Mouse (Mus musculus) hindbrain, embryonic 13.5 days (tissue): ENCODE data around the gene Fam24a. TPM values are rescaled to one million over a fixed set of nuclear protein-coding genes. Genes with fewer than 3 reads are reported as not detected.

Source experiments
- ATAC-seq: fragments of 200-750 bp; cut with Nextera tagmentation; 2 replicates; pipeline ENCODE4 v1.8.0; 2017; ENCODE audit warnings: moderate TSS enrichment; ENCODE audit not compliant: low FRiP score
- H3K27ac ChIP-seq: fragments of 300-500 bp; sonication (generic); 2 replicates; pipeline ENCODE4 v1.5.1; 2015; ENCODE audit warnings: inconsistent platforms, mild to moderate bottlenecking, moderate library complexity
- H3K27me3 ChIP-seq: fragments of 300-500 bp; sonication (generic); 2 replicates; pipeline ENCODE4 v1.6.1; 2015; ENCODE audit warnings: mild to moderate bottlenecking, inconsistent platforms
- H3K36me3 ChIP-seq: fragments of 300-500 bp; sonication (generic); 2 replicates; pipeline ENCODE4 v1.6.1; 2015; ENCODE audit warnings: mild to moderate bottlenecking, inconsistent platforms
- H3K4me1 ChIP-seq: fragments of 300-500 bp; sonication (generic); replicated peaks from 2 replicates; pipeline ENCODE4 v1.6.1; 2015; ENCODE audit warnings: inconsistent platforms
- H3K4me2 ChIP-seq: fragments of 300-500 bp; sonication (generic); 2 replicates; pipeline ENCODE4 v1.6.1; 2015; ENCODE audit warnings: inconsistent platforms, mild to moderate bottlenecking, moderate library complexity
- H3K4me3 ChIP-seq: fragments of 300-500 bp; sonication (generic); 2 replicates; pipeline ENCODE4 v1.5.1; 2015; ENCODE audit warnings: mild to moderate bottlenecking, inconsistent platforms
- H3K9ac ChIP-seq: fragments of 300-500 bp; sonication (generic); 2 replicates; pipeline ENCODE4 v1.6.1; 2015; ENCODE audit warnings: mild to moderate bottlenecking, inconsistent platforms
- H3K9me3 ChIP-seq: fragments of 300-500 bp; sonication (generic); 2 replicates; pipeline ENCODE4 v1.6.1; 2016; ENCODE audit warnings: inconsistent platforms
- WGBS: fragments of 180-500 bp; shearing (Covaris S2); methylation state at CpG from one replicate; pipeline ENCODE4 v1.1.7; 2015; 5-methylcytosine and 5-hydroxymethylcytosine counted together
- polyA plus RNA-seq: library from polyadenylated mRNA; unstranded; fragments of >200 nt; fragmentation: Nextera tagmentation; extraction: Ambion mirVana; gene quantifications from 2 replicates; pipeline ENCODE4 v1.2.1, GENCODE M21; 2015

Gene Fam24a
- polyA plus RNA-seq, result not detected in 2 replicates

DNA sequence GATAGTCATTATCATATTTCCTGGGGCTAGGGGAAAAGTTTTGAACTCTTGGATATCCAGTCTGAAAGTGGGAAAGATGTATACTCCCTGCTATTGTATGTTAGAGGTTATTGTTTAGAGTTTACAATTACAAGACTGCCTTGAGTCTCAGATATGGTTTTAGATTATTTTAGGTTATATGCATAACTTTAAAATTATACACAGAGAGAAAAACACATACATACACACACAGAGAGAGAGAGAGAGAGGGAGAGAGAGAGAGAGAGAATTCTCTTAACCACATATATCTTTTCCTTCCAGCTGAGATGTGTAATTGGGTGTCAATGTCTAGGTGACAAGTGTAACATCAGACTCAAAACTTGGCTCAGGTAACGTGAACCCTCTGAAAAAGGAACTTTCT lies at the start of gene Fam24a:
Gene Fam24a, plus strand, starts transcription at position 301 of the 400 bp plus-strand sequence.
- H3K4me3 ChIP-seq, result no peak within 1 kb of the TSS
- H3K9me3 ChIP-seq, result no peaks in the 10 kb centered on the region
- H3K9ac ChIP-seq, result no peak within 1 kb of the TSS
- H3K36me3 ChIP-seq, result no peaks in the 10 kb centered on the region
- H3K27ac ChIP-seq, result no peak within 1 kb of the TSS
- WGBS, result 63% methylated on average over 1 of the region's 1 CpGs
- no peak for ATAC-seq
- no peaks in the 10 kb centered on the region for H3K27me3 ChIP-seq
- no peak within 1 kb of the TSS for H3K4me2 ChIP-seq
- H3K4me1 ChIP-seq, result peaks cover 3% of the 10 kb centered on the region; the same call in 1 of the 2 replicates

GRCm38 (mm10) chr7:131297151-131297550 lies 36.5 kb upstream of the Fam24a start:
- no peaks in the 10 kb centered on the region for H3K27me3 ChIP-seq
- 79% methylated on average over 8 of the region's 8 CpGs for WGBS

DNA sequence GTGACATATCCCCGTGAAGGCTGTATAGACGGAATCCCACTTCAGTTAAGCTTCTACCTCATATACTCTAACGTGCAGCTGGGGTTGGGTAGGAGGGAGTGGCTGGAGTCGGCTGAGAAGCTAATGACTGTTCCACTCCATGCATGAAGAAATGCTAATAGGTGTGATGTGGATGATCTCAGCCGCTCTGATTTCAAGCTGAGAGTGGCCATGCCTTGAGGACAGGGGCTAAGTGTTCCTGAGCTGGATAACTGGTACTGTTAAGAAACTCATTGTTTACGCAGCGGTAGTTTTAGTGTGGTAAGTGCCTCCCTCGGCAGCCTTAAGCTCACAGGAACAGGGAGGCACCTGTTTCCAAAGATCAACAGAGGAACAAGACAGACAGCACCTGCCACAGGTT lies 30.3 kb upstream of the Fam24a start:
- Histone ChIP-seq H3K9ac (no peak overlapping the region), H3K27ac (no peak overlapping the region), H3K9me3 (no peaks in the 10 kb centered on the region), H3K4me1 (no peaks in the 10 kb centered on the region), H3K4me2 (no peak overlapping the region), H3K36me3 (no peaks in the 10 kb centered on the region), H3K27me3 (no peaks in the 10 kb centered on the region), H3K4me3 (no peak overlapping the region)
- 78% methylated on average over 8 of the region's 8 CpGs for WGBS
- no peak for ATAC-seq

More at GRCm38 (mm10) chr7:131297151-131297550, 36.5 kb upstream of the Fam24a start:
- no peak for ATAC-seq
- Histone ChIP-seq H3K9ac (no peak overlapping the region), H3K9me3 (no peaks in the 10 kb centered on the region), H3K4me3 (no peak overlapping the region), H3K36me3 (no peaks in the 10 kb centered on the region), H3K27ac (no peak overlapping the region), H3K4me1 (no peaks in the 10 kb centered on the region), H3K4me2 (no peak overlapping the region)

DNA sequence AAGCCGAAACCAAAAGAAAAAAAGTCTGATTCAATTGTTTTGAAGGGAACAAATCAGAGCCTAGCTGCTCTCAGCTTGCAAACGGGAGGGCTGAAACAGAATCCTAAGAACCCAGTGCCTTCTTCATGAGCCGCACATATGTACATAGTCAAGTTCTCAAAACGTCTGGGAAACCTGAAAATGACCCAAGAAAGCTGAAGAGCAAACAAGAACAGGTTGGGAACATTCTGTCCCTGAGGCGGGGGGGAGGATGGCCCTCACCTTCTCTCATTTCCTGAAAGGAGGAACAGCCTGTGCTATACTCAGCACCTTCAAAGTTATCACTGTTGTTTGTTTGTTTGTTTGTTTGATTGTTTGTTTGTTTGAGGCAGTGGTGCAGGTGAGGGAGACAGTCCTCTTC lies 26.9 kb upstream of the Fam24a start:
- ATAC-seq, result no peak
- Histone ChIP-seq H3K4me1 (no peaks in the 10 kb centered on the region), H3K36me3 (no peaks in the 10 kb centered on the region), H3K27ac (no peak overlapping the region), H3K4me2 (no peak overlapping the region), H3K27me3 (no peaks in the 10 kb centered on the region), H3K9me3 (no peaks in the 10 kb centered on the region), H3K4me3 (no peak overlapping the region), H3K9ac (no peak overlapping the region)
- 83% methylated on average over 5 of the region's 5 CpGs for WGBS

GRCm38 (mm10) chr7:131314493-131314892 lies 19.2 kb upstream of the Fam24a start:
- Histone ChIP-seq H3K4me3 (no peak overlapping the region), H3K4me2 (no peak overlapping the region), H3K27ac (no peak overlapping the region), H3K9me3 (no peaks in the 10 kb centered on the region), H3K27me3 (no peaks in the 10 kb centered on the region), H3K9ac (no peak overlapping the region), H3K4me1 (no peaks in the 10 kb centered on the region), H3K36me3 (no peaks in the 10 kb centered on the region)
- no peak for ATAC-seq
- WGBS, result 86% methylated on average over 7 of the region's 7 CpGs

DNA sequence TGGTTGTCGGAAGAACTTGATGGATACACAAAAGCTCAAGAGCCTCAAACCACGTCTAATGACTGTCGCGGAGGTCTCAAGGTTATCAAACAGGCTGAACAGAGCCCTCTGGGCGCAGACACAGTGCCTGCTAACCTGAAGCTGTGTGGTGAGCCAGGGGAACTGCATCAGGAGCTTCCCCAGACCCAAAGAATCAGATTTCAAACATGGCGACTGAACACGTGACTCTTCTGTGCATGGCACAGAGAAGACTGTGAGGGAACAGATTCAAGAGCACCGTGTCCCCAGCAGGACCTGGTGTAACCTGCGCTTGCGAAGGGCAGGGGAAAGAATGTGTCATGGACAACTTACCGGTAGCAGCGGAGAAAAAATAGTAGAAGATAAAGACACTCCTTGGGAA lies 16.1 kb upstream of the Fam24a start:
- Histone ChIP-seq H3K4me2 (no peak overlapping the region), H3K27me3 (no peaks in the 10 kb centered on the region), H3K4me1 (no peaks in the 10 kb centered on the region), H3K9me3 (no peaks in the 10 kb centered on the region), H3K36me3 (no peaks in the 10 kb centered on the region), H3K9ac (no peak overlapping the region), H3K27ac (no peak overlapping the region), H3K4me3 (no peak overlapping the region)
- ATAC-seq, result no peak
- WGBS, result 78% methylated on average over 12 of the region's 12 CpGs

DNA sequence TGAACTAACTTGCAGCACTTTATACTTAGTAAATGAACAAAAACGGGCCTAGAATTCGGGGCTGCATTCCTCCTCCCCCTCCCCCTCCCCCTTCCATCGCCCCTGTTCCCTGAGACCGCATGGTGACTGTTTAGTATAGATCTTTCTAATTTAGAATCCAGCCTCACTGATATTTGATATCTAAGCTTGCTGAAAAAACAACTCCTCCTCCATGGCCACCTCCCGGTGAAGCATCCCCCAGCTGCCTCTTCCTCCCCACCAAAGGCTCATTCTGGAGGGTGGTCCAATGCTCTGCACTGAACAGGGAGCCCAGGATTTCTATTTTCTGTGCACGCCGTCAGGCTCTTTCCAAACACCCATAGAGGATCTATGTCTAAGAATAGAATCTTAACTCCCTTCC lies 15.3 kb upstream of the Fam24a start:
- Histone ChIP-seq H3K27ac (no peak overlapping the region), H3K4me1 (no peaks in the 10 kb centered on the region), H3K4me2 (no peak overlapping the region), H3K9ac (no peak overlapping the region), H3K4me3 (no peak overlapping the region), H3K27me3 (no peaks in the 10 kb centered on the region), H3K9me3 (no peaks in the 10 kb centered on the region), H3K36me3 (no peaks in the 10 kb centered on the region)
- ATAC-seq, result no peak
- 88% methylated on average over 5 of the region's 7 CpGs for WGBS

DNA sequence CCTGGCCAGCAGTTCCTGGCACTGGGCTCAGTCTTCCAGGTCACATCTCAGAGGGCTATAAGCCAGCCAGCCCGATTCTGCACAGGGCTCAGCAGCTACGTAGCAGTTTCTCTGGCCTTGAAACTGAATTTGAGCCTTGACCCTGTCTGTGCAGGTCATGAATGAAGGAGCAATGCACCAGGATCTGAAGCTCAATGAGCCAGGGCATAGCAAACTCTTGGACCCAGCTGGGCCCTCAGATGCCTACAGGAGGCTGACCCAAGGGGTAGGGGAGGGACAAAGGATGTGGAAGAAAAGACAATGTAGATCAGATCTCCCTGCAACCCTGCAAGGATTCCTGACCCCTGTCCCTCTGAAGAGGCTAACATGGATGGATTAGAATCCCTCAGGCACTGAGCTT lies 11.5 kb upstream of the Fam24a start, which contains the start of gene Cuzd1:
Gene Cuzd1, minus strand, starts transcription at position 101 of the 400 bp plus-strand sequence.
- Histone ChIP-seq H3K9ac (no peak within 1 kb of the TSS), H3K4me1 (no peaks in the 10 kb centered on the region), H3K4me2 (no peak within 1 kb of the TSS), H3K27ac (no peak within 1 kb of the TSS), H3K4me3 (no peak within 1 kb of the TSS), H3K9me3 (no peaks in the 10 kb centered on the region), H3K27me3 (no peaks in the 10 kb centered on the region), H3K36me3 (no peaks in the 10 kb centered on the region)
- 82% methylated on average over 2 of the region's 2 CpGs for WGBS
- ATAC-seq, result no peak

- Histone ChIP-seq H3K27me3 (no peaks in the 10 kb centered on the region), H3K27ac (no peak overlapping the region), H3K36me3 (no peaks in the 10 kb centered on the region), H3K4me2 (no peak overlapping the region), H3K9me3 (no peaks in the 10 kb centered on the region), H3K4me3 (no peak overlapping the region), H3K9ac (no peak overlapping the region), H3K4me1 (no peaks in the 10 kb centered on the region)
- ATAC-seq, result no peak
- WGBS, result 85% methylated on average over 5 of the region's 5 CpGs
Measured at GRCm38 (mm10) chr7:131327054-131327453, 6.6 kb upstream of the Fam24a start.

DNA sequence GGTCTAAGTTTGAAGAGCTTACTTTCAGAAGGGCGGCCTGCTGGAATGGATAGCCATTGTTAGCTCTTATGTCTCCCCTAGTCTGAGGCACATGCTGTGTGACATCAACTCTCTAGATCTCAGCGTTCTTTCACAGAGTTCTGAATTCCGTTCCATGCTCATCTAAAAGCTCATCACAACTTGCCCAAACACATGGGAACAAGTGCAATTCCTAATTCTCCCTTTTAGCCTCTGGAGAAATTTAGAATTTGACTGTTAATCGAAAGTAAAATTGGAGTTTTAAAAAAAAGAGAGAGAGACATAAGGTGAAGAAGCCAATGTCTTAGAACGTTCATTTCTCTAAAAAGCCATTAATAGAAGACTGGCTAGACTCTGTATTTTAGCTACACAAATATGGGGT lies 4.2 kb upstream of the Fam24a start, which contains the start of gene Fam24b:
Gene Fam24b, minus strand, starts transcription at position 101 of the 400 bp plus-strand sequence.
- H3K4me2 ChIP-seq, result no peak within 1 kb of the TSS
- ATAC-seq, result no peak
- no peaks in the 10 kb centered on the region for H3K27me3 ChIP-seq
- H3K4me1 ChIP-seq, result no peaks in the 10 kb centered on the region
- 92% methylated on average over 5 of the region's 5 CpGs for WGBS
- no peak within 1 kb of the TSS for H3K27ac ChIP-seq
- no peaks in the 10 kb centered on the region for H3K9me3 ChIP-seq
- no peak within 1 kb of the TSS for H3K9ac ChIP-seq
- no peak within 1 kb of the TSS for H3K4me3 ChIP-seq
- H3K36me3 ChIP-seq, result no peaks in the 10 kb centered on the region

DNA sequence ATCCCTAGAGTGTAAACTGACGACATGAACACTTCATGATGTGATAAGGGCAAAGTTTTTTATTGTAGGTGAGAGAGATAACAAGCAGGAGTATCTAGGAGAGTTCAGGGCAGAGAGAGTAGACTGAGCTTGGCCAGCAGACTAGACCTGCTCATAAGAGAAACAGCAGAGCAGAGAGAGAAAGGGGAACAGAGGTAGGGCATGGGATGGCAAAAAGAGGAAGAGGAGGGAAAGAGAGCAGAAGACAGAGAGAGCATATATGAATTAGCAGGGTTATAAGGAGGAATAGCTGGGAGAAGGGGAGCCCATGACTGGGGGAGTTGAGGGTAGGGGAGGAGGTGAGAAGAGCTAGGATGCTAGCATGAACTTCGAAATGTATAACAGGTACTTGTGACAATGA lies 2.0 kb upstream of the Fam24a start:
- Histone ChIP-seq H3K9me3 (no peaks in the 10 kb centered on the region), H3K27ac (no peak overlapping the region), H3K27me3 (no peaks in the 10 kb centered on the region), H3K4me2 (no peak overlapping the region), H3K4me1 (no peaks in the 10 kb centered on the region), H3K9ac (no peak overlapping the region), H3K36me3 (no peaks in the 10 kb centered on the region), H3K4me3 (no peak overlapping the region)
- 81% methylated on average over 2 of the region's 2 CpGs for WGBS
- ATAC-seq, result no peak

GRCm38 (mm10) chr7:131337502-131338068 lies 3.9 kb downstream of the Fam24a start:
- ATAC-seq, result 0 out of 2 replicates have a peak, but pooled peaks have one; percentile 32
- Histone ChIP-seq H3K4me2 (no peak overlapping the region), H3K4me3 (no peak overlapping the region), H3K9me3 (no peaks in the 10 kb centered on the region), H3K27ac (peak overlapping the region; percentile 30; the same call in 1 of the 2 replicates), H3K36me3 (peaks cover 24% of the 10 kb centered on the region), H3K9ac (no peak overlapping the region), H3K27me3 (no peaks in the 10 kb centered on the region), H3K4me1 (peaks cover 3% of the 10 kb centered on the region; the same call in 1 of the 2 replicates)
- WGBS, result 39% methylated on average over 8 of the region's 8 CpGs

DNA sequence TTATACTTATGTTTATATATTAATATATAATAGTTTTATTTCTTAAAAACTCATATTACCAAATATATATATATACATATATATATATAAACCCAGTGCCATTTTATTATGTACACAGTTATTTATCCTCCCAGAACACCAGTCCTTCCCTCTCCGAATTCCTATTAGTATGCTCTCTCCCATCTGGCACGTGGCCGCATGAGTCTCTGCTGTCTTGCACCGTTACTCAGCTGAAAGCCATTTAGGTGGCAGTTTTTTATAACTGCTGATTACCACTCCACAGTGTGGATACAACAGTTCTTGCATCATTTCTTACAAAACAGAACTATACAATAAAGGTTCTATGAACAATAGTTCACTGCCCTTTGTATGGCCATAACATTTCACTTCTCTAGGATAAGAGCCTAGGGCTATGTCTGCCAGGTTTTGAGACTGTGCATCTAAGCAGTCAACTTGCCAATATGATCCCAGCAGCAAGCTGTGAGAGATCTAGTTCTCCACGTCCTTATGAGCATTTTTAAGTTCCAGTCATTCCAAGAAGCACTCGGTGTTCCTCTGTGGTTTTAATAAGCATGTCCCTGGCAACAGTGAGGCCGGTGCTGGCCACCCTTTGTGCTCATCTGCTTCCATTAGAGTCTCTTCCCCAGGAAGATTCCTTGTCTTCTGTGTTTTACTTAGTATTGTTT lies 12.3 kb downstream of the Fam24a start:
- Histone ChIP-seq H3K9ac (no peak overlapping the region), H3K27ac (no peak overlapping the region), H3K4me2 (no peak overlapping the region), H3K4me3 (no peak overlapping the region), H3K9me3 (no peaks in the 10 kb centered on the region), H3K27me3 (no peaks in the 10 kb centered on the region), H3K36me3 (peaks cover 59% of the 10 kb centered on the region), H3K4me1 (0 out of 2 replicates have a peak, but pooled peaks cover 5% of the 10 kb centered on the region)
- WGBS, result 67% methylated on average over 7 of the region's 7 CpGs
- no peak for ATAC-seq
